Mouse (Mus musculus): ENCODE results near the gene Brca2. TPM values are rescaled to one million over a fixed set of nuclear protein-coding genes. Genes with fewer than 3 reads are reported as not detected.
A peak's percentile ranks its signal among the peaks of the same experiment; 100 is the strongest.

Brca2 gene
- polyA plus RNA-seq, 1 experiment from 2014 or later, result 5.3 TPM

DNA sequence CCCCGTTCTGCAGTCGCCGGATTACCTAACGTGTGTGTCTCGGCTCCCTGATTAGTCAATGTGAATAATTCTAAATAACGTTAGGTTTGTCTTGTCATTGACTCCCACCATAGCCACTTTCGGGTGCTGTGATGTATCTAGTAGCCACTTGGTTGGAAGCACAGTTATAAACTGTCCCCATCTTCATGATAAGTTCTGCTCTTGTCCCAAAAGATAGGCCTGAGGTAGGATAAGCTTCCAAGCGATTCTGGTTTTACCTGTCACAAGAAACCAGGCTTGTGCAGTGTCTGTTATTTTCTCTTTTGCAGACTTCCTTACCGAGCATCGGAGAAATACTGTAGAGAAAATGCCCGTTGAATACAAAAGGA is 421 bp downstream of the Brca2 start:
- Histone ChIP-seq H3K27me3 (replicated peaks; ENCODE audit: insufficient read depth, low read length) (no peaks in the 10 kb centered on the region), H3K4me1 (ENCODE audit: insufficient read depth, low read depth, low read length) (no peaks in the 10 kb centered on the region), H3K36me3 (ENCODE audit: insufficient read depth, low read length) (no peaks in the 10 kb centered on the region), H3K27ac (ENCODE audit: low read length) (no peak overlapping the region), H3K9ac (replicated peaks; ENCODE audit: low read depth) (peak overlapping the region; percentile 68), H3K4me3 (ENCODE audit: low read depth, low read length) (peak overlapping the region; percentile 89), H3K4me2 (replicated peaks; ENCODE audit: low read depth, low read length) (peak overlapping the region; percentile 70), H3K9me3 (ENCODE audit: low read length) (no peaks in the 10 kb centered on the region)
- no peak for TF ChIP-seq CTCF (IDR thresholded peaks at IDR 0.05)
- TF ChIP-seq EP300 (IDR thresholded peaks at IDR 0.05), result no peak
- WGBS, result 4% methylated on average over 11 of the region's 11 CpGs
- ATAC-seq (no peak), DNase-seq (ENCODE audit: low spot score) (peak; percentile 8)

- Histone ChIP-seq H3K4me3 (ENCODE audit: low read depth, low read length) (no peak overlapping the region), H3K36me3 (ENCODE audit: insufficient read depth, low read length) (no peaks in the 10 kb centered on the region), H3K4me2 (replicated peaks; ENCODE audit: low read depth, low read length) (no peak overlapping the region), H3K9ac (replicated peaks; ENCODE audit: low read depth) (no peak overlapping the region), H3K4me1 (ENCODE audit: insufficient read depth, low read depth, low read length) (no peaks in the 10 kb centered on the region), H3K9me3 (ENCODE audit: low read length) (no peaks in the 10 kb centered on the region), H3K27ac (ENCODE audit: low read length) (no peak overlapping the region), H3K27me3 (replicated peaks; ENCODE audit: insufficient read depth, low read length) (no peaks in the 10 kb centered on the region)
- DNase-seq (ENCODE audit: low spot score), result no peak
- no peak for ATAC-seq
- 85% methylated on average over 2 of the region's 2 CpGs for WGBS
- TF ChIP-seq EP300 (IDR thresholded peaks at IDR 0.05) (no peak), CTCF (IDR thresholded peaks at IDR 0.05) (peak; percentile 7; the same call in 1 of the 2 replicates)
Measured at GRCm38 (mm10) chr5:150525239-150525638, 2.8 kb downstream of the Brca2 start.

DNA sequence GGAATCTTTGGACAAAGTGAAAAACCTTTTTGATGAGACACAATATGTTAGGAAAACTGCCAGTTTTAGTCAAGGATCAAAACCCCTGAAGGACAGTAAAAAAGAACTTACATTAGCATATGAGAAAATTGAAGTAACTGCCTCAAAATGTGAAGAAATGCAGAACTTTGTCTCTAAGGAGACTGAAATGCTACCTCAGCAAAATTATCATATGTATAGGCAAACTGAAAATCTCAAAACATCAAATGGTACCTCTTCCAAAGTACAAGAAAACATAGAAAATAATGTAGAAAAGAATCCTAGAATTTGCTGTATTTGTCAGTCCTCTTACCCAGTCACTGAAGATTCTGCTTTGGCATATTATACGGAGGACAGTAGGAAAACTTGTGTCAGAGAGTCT is 18.9 kb downstream of the Brca2 start:
- Histone ChIP-seq H3K4me2 (replicated peaks; ENCODE audit: low read depth, low read length) (no peak overlapping the region), H3K36me3 (ENCODE audit: insufficient read depth, low read length) (no peaks in the 10 kb centered on the region), H3K4me1 (ENCODE audit: insufficient read depth, low read depth, low read length) (no peaks in the 10 kb centered on the region), H3K27me3 (replicated peaks; ENCODE audit: insufficient read depth, low read length) (no peaks in the 10 kb centered on the region), H3K4me3 (ENCODE audit: low read depth, low read length) (no peak overlapping the region), H3K27ac (ENCODE audit: low read length) (no peak overlapping the region), H3K9me3 (ENCODE audit: low read length) (no peaks in the 10 kb centered on the region), H3K9ac (replicated peaks; ENCODE audit: low read depth) (no peak overlapping the region)
- DNase-seq (ENCODE audit: low spot score) (no peak), ATAC-seq (no peak)
- WGBS, result 100% methylated on average over 1 of the region's 1 CpGs
- TF ChIP-seq EP300 (IDR thresholded peaks at IDR 0.05) (no peak), CTCF (IDR thresholded peaks at IDR 0.05) (no peak)

DNA sequence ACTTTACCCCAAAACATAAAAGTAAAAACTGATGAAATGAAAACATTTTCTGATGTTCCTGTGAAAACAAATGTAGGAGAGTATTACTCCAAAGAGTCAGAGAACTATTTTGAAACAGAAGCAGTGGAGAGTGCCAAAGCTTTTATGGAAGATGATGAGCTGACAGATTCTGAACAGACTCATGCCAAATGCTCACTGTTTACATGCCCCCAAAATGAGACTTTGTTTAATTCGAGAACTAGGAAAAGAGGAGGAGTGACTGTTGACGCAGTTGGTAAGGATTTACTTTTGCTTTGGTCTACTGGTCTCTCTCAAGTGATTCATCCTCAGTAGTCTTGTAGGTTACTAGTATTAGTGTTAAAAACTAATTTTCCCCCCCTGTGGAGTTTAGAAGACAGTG is 20.8 kb downstream of the Brca2 start:
- DNase-seq (ENCODE audit: low spot score) (peak; percentile 81), ATAC-seq (peak; percentile 75)
- Histone ChIP-seq H3K27ac (ENCODE audit: low read length) (no peak overlapping the region), H3K4me2 (replicated peaks; ENCODE audit: low read depth, low read length) (no peak overlapping the region), H3K27me3 (replicated peaks; ENCODE audit: insufficient read depth, low read length) (no peaks in the 10 kb centered on the region), H3K36me3 (ENCODE audit: insufficient read depth, low read length) (no peaks in the 10 kb centered on the region), H3K9ac (replicated peaks; ENCODE audit: low read depth) (no peak overlapping the region), H3K4me3 (ENCODE audit: low read depth, low read length) (no peak overlapping the region), H3K4me1 (ENCODE audit: insufficient read depth, low read depth, low read length) (no peaks in the 10 kb centered on the region), H3K9me3 (ENCODE audit: low read length) (no peaks in the 10 kb centered on the region)
- WGBS, result 51% methylated on average over 2 of the region's 2 CpGs
- no peak for TF ChIP-seq CTCF (IDR thresholded peaks at IDR 0.05)
- no peak for TF ChIP-seq EP300 (IDR thresholded peaks at IDR 0.05)

GRCm38 (mm10) chr5:150551637-150552036 is 29.2 kb downstream of the Brca2 start:
- TF ChIP-seq EP300 (IDR thresholded peaks at IDR 0.05) (no peak), CTCF (IDR thresholded peaks at IDR 0.05) (peak; percentile 68)
- no peak for ATAC-seq
- H3K9ac ChIP-seq (replicated peaks; ENCODE audit: low read depth), result no peak overlapping the region
- no peak overlapping the region for H3K4me3 ChIP-seq (ENCODE audit: low read depth, low read length)
- no peak overlapping the region for H3K27ac ChIP-seq (ENCODE audit: low read length)
- no peaks in the 10 kb centered on the region for H3K36me3 ChIP-seq (ENCODE audit: insufficient read depth, low read length)
- no peak overlapping the region for H3K4me2 ChIP-seq (replicated peaks; ENCODE audit: low read depth, low read length)
- 55% methylated on average over 3 of the region's 3 CpGs for WGBS
- DNase-seq (ENCODE audit: low spot score), result peak; percentile 64
- H3K4me1 ChIP-seq (ENCODE audit: insufficient read depth, low read depth, low read length), result no peaks in the 10 kb centered on the region
- no peaks in the 10 kb centered on the region for H3K27me3 ChIP-seq (replicated peaks; ENCODE audit: insufficient read depth, low read length)
- no peaks in the 10 kb centered on the region for H3K9me3 ChIP-seq (ENCODE audit: low read length)

GRCm38 (mm10) chr5:150559519-150560103 is 37.2 kb downstream of the Brca2 start:
- H3K4me3 ChIP-seq (ENCODE audit: low read depth, low read length), result no peak overlapping the region
- no peak for ATAC-seq
- TF ChIP-seq CTCF (IDR thresholded peaks at IDR 0.05) (no peak), EP300 (IDR thresholded peaks at IDR 0.05) (no peak)
- no peaks in the 10 kb centered on the region for H3K9me3 ChIP-seq (ENCODE audit: low read length)
- H3K4me2 ChIP-seq (replicated peaks; ENCODE audit: low read depth, low read length), result no peak overlapping the region
- no peaks in the 10 kb centered on the region for H3K4me1 ChIP-seq (ENCODE audit: insufficient read depth, low read depth, low read length)
- DNase-seq (ENCODE audit: low spot score), result no peak
- H3K36me3 ChIP-seq (ENCODE audit: insufficient read depth, low read length), result 0 out of 2 replicates have a peak, but pooled peaks cover 7% of the 10 kb centered on the region
- no peak overlapping the region for H3K9ac ChIP-seq (replicated peaks; ENCODE audit: low read depth)
- no peaks in the 10 kb centered on the region for H3K27me3 ChIP-seq (replicated peaks; ENCODE audit: insufficient read depth, low read length)
- no peak overlapping the region for H3K27ac ChIP-seq (ENCODE audit: low read length)
- 91% methylated on average over 6 of the region's 6 CpGs for WGBS

GRCm38 (mm10) chr5:150560851-150561250 is 38.4 kb downstream of the Brca2 start:
- Histone ChIP-seq H3K9ac (replicated peaks; ENCODE audit: low read depth) (no peak overlapping the region), H3K4me2 (replicated peaks; ENCODE audit: low read depth, low read length) (no peak overlapping the region), H3K9me3 (ENCODE audit: low read length) (no peaks in the 10 kb centered on the region), H3K4me3 (ENCODE audit: low read depth, low read length) (no peak overlapping the region), H3K27ac (ENCODE audit: low read length) (no peak overlapping the region), H3K4me1 (ENCODE audit: insufficient read depth, low read depth, low read length) (no peaks in the 10 kb centered on the region), H3K36me3 (ENCODE audit: insufficient read depth, low read length) (0 out of 2 replicates have a peak, but pooled peaks cover 7% of the 10 kb centered on the region), H3K27me3 (replicated peaks; ENCODE audit: insufficient read depth, low read length) (no peaks in the 10 kb centered on the region)
- ATAC-seq, result no peak
- WGBS, result 88% methylated on average over 5 of the region's 5 CpGs
- no peak for DNase-seq (ENCODE audit: low spot score)
- TF ChIP-seq EP300 (IDR thresholded peaks at IDR 0.05), result no peak
- TF ChIP-seq CTCF (IDR thresholded peaks at IDR 0.05), result no peak

All from lung, postnatal 0 days (tissue).